Mouse (Mus musculus) C2C12 (cell line): ENCODE measurements at regions not wholly inside any gene's neighbourhood (a gene's known extent, or its start where the extent isn't known, plus 50 kb on each side); places are given as distances from the start of the nearest gene placed in this dataset.

ENCODE experiments used
- CEBPB ChIP-seq: IDR thresholded peaks from one replicate; pipeline ENCODE4 v1.6.1; 2011; ENCODE audit warnings: low read depth, mild to moderate bottlenecking, control low read depth, moderate library complexity
- CTCF ChIP-seq: IDR thresholded peaks from one replicate; pipeline ENCODE4 v1.5.1; 2011; ENCODE audit not compliant: control insufficient read depth, insufficient read depth, insufficient read length
- MAX ChIP-seq: IDR thresholded peaks from one replicate; pipeline ENCODE4 v1.6.1; 2011; ENCODE audit warnings: mild to moderate bottlenecking, control low read depth

DNA sequence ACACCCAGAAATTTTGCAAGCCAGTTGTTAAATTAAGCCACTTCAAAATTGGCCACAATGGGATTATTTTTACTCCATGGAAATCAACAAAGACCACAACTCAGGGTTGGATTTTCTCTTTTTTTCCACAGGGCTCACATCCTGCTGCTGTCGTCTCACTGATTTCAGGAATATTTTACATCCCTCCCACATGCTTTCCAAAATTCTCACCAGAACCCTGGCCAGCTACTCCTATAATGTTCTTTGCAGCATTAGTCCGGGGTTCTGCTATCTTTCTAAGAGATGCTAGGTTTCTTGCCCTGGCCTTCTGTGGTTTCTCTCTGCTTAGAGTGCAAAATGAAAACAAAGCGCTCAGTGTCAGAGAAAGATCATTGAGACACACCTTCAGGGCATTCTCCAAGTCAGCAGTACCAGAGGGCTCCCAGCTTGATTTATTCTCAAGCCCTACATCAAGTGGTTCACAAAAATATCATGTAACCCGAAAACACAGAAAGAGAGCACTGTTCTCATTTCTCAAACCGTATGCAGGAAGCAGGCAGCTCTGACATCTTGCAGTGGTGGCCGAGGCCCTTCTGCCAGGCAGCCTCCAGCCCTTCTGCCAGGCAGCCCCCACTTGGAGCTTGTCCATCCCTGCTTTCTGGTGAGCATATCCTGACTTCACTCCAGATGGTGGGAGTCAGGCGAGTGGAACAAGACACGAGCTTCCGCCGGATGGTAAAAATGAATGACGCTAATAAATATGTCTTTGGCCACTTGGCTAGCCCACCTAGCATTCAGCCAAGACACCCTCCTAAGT, 158.1 kb upstream of the Cdyl start:
- TF ChIP-seq CTCF: no peak
- no peak for TF ChIP-seq CEBPB
- no peak for TF ChIP-seq MAX
